Mouse (Mus musculus): ENCODE measurements around the gene Cd82.

The Cd82 gene

GRCm38 (mm10) chr2:93466314-93466713, 3.4 kb upstream of the Cd82 start:
- DNase-seq (ENCODE audit: low spot score in 2 of 2) = no peak

DNA sequence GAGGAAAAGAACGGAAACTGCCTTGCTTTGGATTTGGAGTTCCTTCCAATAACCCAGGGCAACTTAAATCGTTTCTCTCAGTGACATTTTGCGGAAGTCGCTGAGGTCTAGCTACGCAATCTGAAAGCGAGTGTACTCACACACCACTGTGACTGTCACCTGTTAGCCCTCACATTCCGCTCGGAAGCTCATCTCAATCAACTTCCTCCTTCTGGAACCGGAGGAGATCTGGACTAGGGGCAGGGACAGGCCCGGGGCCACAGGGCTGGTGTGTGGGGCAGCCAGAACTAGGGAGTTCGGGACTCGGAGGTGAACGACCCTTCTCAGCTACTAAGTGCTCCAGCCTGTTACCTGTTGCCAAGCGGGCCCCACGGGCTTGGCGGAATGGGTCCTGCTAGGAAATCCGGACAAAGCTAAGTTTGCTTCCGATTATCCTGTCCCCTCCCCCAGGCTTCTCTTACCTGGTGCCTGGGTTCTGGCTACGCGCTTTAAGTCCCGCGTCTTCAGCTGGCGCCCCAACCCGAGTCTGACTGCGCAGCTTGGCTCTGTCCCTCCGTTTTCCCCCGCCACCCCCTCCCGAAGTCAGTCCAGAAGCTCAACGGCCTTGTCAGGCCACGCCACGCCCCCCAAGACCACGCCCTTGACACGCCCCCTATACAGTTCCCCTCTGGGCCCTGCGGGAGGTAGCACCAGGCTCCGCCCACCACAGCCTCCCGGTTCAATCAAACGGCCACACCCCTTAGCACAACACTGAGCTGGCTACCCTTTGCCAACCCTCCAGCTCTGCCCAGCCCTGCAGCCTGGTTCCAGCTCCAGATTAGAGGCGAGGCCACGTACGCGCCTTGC, 848 bp downstream of the Cd82 start:
- peak; percentile 39 to 55 for DNase-seq (ENCODE audit: low spot score in 2 of 2)

DNA sequence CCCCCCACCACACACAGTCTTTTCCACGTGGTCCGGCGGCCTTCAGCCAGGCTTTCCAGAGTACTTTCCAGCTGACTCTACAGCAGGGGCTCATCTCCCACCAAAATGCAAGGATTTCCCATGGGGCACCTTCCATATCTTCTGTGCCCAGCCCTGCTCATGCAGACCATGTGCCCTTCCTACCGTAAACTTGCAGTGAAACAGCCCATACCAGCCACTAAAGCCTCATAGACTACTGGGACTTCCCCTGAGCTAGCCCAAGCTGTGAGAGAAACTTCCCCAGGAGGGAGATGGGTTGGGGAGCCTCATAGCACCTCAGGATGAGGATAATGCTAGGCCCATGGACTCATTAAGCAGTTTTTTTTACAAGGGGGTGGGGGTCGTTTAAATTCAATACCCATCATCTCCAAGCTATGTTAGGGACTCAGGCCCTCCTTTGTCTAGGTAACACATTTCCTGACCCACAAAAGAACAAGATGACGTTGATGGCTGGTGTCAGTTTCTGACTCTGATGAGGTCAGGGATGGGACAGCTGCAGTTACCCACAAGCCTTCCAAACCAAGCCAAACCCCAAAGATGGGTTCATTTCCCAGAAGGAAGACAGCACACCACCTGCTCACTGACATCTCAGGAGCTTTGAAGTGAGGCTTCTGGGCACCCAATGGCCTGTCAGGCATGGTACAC, 2.0 kb downstream of the Cd82 start:
- DNase-seq (ENCODE audit: low spot score in 2 of 2) = no peak

- DNase-seq (ENCODE audit: low spot score in 2 of 2) = no peak
Observed at GRCm38 (mm10) chr2:93459208-93459920, 3.6 kb downstream of the Cd82 start.

GRCm38 (mm10) chr2:93458332-93459207, 4.4 kb downstream of the Cd82 start:
- DNase-seq (ENCODE audit: low spot score in 2 of 2) = no peak

DNA sequence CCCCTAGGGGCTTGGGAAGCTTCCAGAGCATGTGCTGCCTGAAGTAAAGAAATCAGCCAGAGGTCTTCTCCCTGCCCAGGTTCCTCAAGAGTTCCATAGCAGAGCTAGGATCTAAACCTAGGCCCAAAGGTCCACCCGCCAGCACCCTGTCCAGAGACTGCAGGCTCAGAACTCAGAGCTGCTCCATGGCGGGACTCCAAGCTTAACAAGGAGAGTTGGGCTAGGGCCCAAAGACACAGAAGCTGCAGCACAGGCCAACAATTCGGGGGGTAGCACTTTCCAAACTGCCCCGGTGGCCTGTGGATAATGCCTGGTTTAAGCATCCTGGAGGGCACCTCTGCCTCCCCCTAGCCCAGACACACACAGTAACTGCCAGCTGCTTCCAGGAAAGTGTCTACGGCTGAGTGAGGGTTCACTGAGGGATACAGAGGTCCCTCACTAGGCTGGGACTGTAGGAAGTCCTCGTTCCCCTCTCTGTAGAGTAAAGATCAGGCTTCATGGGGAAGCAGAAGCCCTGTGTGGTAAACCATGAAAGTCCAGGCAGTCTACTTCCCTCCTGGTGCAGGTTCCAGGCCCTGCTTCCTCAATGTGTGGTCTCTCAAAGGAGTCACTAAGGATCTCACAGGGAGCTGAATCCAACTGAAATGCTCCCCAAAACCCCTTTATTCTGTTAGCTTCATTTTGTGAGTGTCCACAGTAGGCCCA, 5.4 kb downstream of the Cd82 start:
- no peak for DNase-seq (ENCODE audit: low spot score in 2 of 2)

- no peak for DNase-seq (ENCODE audit: low spot score in 2 of 2)
Observed at GRCm38 (mm10) chr2:93456140-93456539, 6.8 kb downstream of the Cd82 start.

GRCm38 (mm10) chr2:93454817-93455591, 7.9 kb downstream of the Cd82 start:
- DNase-seq (ENCODE audit: low spot score in 2 of 2) = no peak

DNA sequence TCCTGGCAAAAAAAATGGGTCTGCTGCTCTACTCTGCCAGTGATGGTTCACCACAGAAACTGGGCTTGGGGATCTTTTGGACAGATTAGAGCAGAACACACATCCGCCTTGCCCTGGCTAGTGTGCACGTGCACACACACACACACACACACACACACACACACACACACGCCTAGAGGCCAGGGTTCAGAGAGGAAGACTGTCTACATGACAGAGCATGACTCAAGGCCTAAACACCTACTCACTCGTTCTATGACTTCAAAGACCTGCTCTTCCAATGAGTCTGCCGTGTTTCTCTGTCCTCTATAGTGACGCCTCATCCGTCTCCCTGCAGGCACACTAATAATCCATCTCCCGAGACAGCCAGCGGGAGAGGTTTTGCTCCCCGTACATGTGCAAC, 8.6 kb downstream of the Cd82 start:
- no peak for DNase-seq (ENCODE audit: low spot score in 2 of 2)

DNA sequence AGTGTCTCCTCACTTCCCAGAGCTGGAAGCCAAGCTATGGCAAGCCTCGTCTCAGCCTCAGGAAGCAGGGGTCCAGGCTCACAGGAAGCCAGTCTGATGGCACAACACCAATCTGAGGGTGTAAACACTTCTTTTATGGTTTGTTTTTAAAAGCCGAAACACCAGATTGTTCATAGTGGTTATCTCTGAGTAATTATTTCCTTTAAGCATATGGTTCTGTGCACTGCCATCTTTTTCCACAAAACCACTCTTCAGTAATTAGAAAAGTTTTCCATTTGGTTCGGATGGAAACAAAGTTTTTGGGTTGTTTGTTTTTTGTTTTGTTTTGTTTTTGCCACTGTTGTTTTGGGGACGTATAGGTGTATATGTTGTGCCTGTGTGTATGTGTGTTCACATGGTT, 9.9 kb downstream of the Cd82 start:
- no peak for DNase-seq (ENCODE audit: low spot score in 2 of 2)

GRCm38 (mm10) chr2:93452506-93452905, 10.4 kb downstream of the Cd82 start:
- DNase-seq (ENCODE audit: low spot score in 2 of 2) = no peak

DNA sequence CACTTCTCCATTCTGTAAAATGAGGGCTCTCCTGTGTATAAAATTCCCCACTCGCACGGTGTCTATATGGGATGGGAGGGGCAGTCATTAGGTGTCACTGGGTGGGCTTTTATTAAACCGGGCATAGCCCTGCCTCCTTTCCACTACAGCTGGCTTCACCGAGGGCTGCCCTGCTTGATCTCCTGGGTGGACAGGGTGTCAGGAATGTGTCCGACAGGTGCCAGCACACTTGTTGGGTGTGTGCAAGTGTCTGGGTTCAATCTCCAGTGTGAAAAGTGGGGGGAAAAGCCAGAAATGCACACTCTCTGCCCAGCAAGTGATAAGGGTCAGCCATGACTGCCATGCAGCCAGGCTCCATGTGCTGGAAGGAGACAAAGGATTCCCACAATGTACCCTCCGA, 10.9 kb downstream of the Cd82 start:
- no peak for DNase-seq (ENCODE audit: low spot score in 2 of 2)

GRCm38 (mm10) chr2:93451219-93451938, 11.6 kb downstream of the Cd82 start:
- no peak for DNase-seq (ENCODE audit: low spot score in 2 of 2)

- no peak for DNase-seq (ENCODE audit: low spot score in 2 of 2)
Observed at GRCm38 (mm10) chr2:93450695-93451094, 12.2 kb downstream of the Cd82 start.

- DNase-seq (ENCODE audit: low spot score in 2 of 2) = no peak
Observed at GRCm38 (mm10) chr2:93449657-93450056, 13.3 kb downstream of the Cd82 start.

DNA sequence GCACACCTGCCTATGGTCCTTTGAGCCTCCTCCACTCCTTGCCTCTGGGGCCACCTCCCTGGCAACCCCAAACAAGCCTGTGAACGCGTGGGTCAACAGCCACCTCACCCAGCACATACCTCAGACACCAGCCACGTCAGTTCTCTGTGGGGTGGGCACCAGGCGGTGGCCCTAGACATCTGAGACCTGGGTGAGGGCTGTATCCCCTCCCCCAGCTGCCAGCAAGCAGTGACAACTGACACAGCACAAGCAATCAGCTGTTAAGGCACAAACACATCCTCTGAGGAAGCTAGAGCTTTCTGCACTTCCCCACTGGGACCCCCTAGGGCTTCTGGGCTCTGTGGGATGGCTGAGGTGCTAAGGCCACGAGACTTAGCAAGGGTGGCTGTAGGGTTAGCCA, 14.2 kb downstream of the Cd82 start:
- DNase-seq (ENCODE audit: low spot score in 2 of 2) = no peak

- no peak for DNase-seq (ENCODE audit: low spot score in 2 of 2)
Observed at GRCm38 (mm10) chr2:93447500-93448249, 15.3 kb downstream of the Cd82 start.

- DNase-seq (ENCODE audit: low spot score in 2 of 2) = no peak
Observed at GRCm38 (mm10) chr2:93446606-93447353, 16.2 kb downstream of the Cd82 start.
